35 mouse cellular contexts compared by ENCODE assay signal in genomic region chr11:44348308-44348707, GRCm38 (mm10). TPM values are rescaled to one million over a fixed set of nuclear protein-coding genes. Genes with fewer than 3 reads are reported as not detected.
"Had no signal": no experiment of that assay in that cellular context is flagged by ENCODE, and none has a peak within 500 bp of the region (broad histone marks: within the 10 kb centered on the region; RNA-seq: fewer than 3 reads in every experiment).

No protein-coding gene starts in this region.

- DNase-seq: cerebellum, adult 9-10 months; cerebellum, adult 9-11 months; cerebellum, postnatal 10 days; cerebellum, postnatal 14 days; cerebellum, postnatal 25 days; cerebellum, postnatal 36 days; embryo, embryonic 11 days; forebrain, postnatal 0 days; gastrocnemius, adult 2 months; gastrocnemius, postnatal 10 days; gastrocnemius, postnatal 14 days; gastrocnemius, postnatal 25 days; gastrocnemius, postnatal 36 days; heart, adult 18-20 months; heart, adult 2 months had no signal

- H3K4me2 ChIP-seq: embryonic facial prominence, embryonic 12.5 days; embryonic facial prominence, embryonic 13.5 days; embryonic facial prominence, embryonic 15.5 days; forebrain, embryonic 12.5 days; forebrain, embryonic 13.5 days; forebrain, embryonic 15.5 days had no signal

- H3K27me3 ChIP-seq: embryonic facial prominence, embryonic 12.5 days; embryonic facial prominence, embryonic 13.5 days; embryonic facial prominence, embryonic 15.5 days; forebrain, embryonic 12.5 days; forebrain, embryonic 13.5 days; forebrain, embryonic 15.5 days had no signal

- H3K9me3 ChIP-seq: embryonic facial prominence, embryonic 10.5 days; embryonic facial prominence, embryonic 12.5 days; embryonic facial prominence, embryonic 13.5 days; embryonic facial prominence, embryonic 15.5 days; forebrain, embryonic 10.5 days; forebrain, embryonic 12.5 days; forebrain, embryonic 13.5 days; forebrain, embryonic 15.5 days had no signal

- H3K4me1 ChIP-seq: embryonic facial prominence, embryonic 10.5 days; embryonic facial prominence, embryonic 12.5 days; embryonic facial prominence, embryonic 13.5 days; embryonic facial prominence, embryonic 15.5 days; forebrain, embryonic 10.5 days; forebrain, embryonic 12.5 days; forebrain, embryonic 13.5 days; forebrain, embryonic 15.5 days had no signal

- H3K36me3 ChIP-seq: embryonic facial prominence, embryonic 10.5 days; embryonic facial prominence, embryonic 12.5 days; embryonic facial prominence, embryonic 13.5 days; embryonic facial prominence, embryonic 15.5 days; forebrain, embryonic 10.5 days; forebrain, embryonic 12.5 days; forebrain, embryonic 15.5 days had no signal

- H3K9ac ChIP-seq: embryonic facial prominence, embryonic 12.5 days; embryonic facial prominence, embryonic 13.5 days; embryonic facial prominence, embryonic 15.5 days; forebrain, embryonic 12.5 days; forebrain, embryonic 13.5 days; forebrain, embryonic 15.5 days; forebrain, postnatal 0 days had no signal

- H3K4me3 ChIP-seq: embryonic facial prominence, embryonic 10.5 days; embryonic facial prominence, embryonic 12.5 days; embryonic facial prominence, embryonic 13.5 days; embryonic facial prominence, embryonic 15.5 days; erythroblast, embryonic 14.5 days; forebrain, embryonic 10.5 days; forebrain, embryonic 12.5 days; forebrain, embryonic 13.5 days; forebrain, embryonic 15.5 days; gastrocnemius, adult 2 months; heart, adult 2 months had no signal

- H3K27ac ChIP-seq: embryonic facial prominence, embryonic 10.5 days; embryonic facial prominence, embryonic 12.5 days; embryonic facial prominence, embryonic 13.5 days; embryonic facial prominence, embryonic 15.5 days; forebrain, embryonic 10.5 days; forebrain, embryonic 12.5 days; forebrain, embryonic 13.5 days; forebrain, embryonic 15.5 days; gastrocnemius, adult 2 months; heart, adult 2 months had no signal

RNA-seq across cellular contexts. Expression of gene Il12b, which starts 51.6 kb away (rescaled TPM):
- total RNA-seq: common myeloid progenitor, adult 5-6 weeks; forebrain, postnatal 0 days; gastrocnemius, adult 18-20 months; gastrocnemius, adult 2 months; gastrocnemius, adult 8-10 months; gastrocnemius, postnatal 10 days; gastrocnemius, postnatal 14 days; gastrocnemius, postnatal 25 days; gastrocnemius, postnatal 36 days; gastrocnemius, postnatal 4 days; granulocyte monocyte progenitor cell, adult 5-6 weeks; heart, adult 18-20 months; heart, adult 2 months; heart, adult 8-10 months had no signal
- polyA plus RNA-seq: cortical plate, adult 2 months; embryonic facial prominence, embryonic 10.5 days; embryonic facial prominence, embryonic 11.5 days; embryonic facial prominence, embryonic 12.5 days; embryonic facial prominence, embryonic 13.5 days; embryonic facial prominence, embryonic 15.5 days; erythroblast, embryonic 14.5 days; forebrain, embryonic 10.5 days; forebrain, embryonic 11.5 days; forebrain, embryonic 12.5 days; forebrain, embryonic 13.5 days; forebrain, embryonic 14.5 days; forebrain, embryonic 15.5 days; forebrain, postnatal 0 days; frontal cortex, adult 2 months; heart, adult 2 months had no signal
